Mouse (Mus musculus) heart, embryonic 14.5 days (tissue): ENCODE results near the gene Gm12185. TPM values are rescaled to one million over a fixed set of nuclear protein-coding genes. Genes with fewer than 3 reads are reported as not detected.
"Not testable (repeated sequence)": the region's sequence is repeated elsewhere in the genome, so short reads cannot be mapped to it uniquely, and the experiment has no call there.

Experiments used
- ATAC-seq: fragments of 200-750 bp; cut with Nextera tagmentation; 2 replicates; pipeline ENCODE4 v1.8.0; 2017; ENCODE audit warnings: low read depth, moderate TSS enrichment; ENCODE audit not compliant: insufficient number of reproducible peaks, insufficient read depth, low FRiP score
- H3K27ac ChIP-seq, 2 experiments: fragments of 200-500 bp in 1 of 2; fragments of 300-500 bp in 1 of 2; sonication (generic) in 1 of 2; replicated peaks in 1 of 2; 2 replicates each; pipeline ENCODE4 v1.5.1; 2012 to 2014; ENCODE audit warnings: low read depth in 2 of 2, low read length in 2 of 2, control low read depth in 1 of 2, mild to moderate bottlenecking in 1 of 2, mixed read lengths in 1 of 2; ENCODE audit not compliant: control insufficient read depth in 1 of 2, insufficient read depth in 1 of 2
- H3K27me3 ChIP-seq: fragments of 300-500 bp; sonication (generic); 2 replicates; pipeline ENCODE4 v1.6.1; 2014; ENCODE audit warnings: mild to moderate bottlenecking, low read length, control low read depth; ENCODE audit not compliant: control insufficient read depth, insufficient read depth
- H3K36me3 ChIP-seq: fragments of 300-500 bp; sonication (generic); 2 replicates; pipeline ENCODE4 v1.6.1; 2014; ENCODE audit warnings: mild to moderate bottlenecking, control low read depth, low read length, mixed read lengths; ENCODE audit not compliant: control insufficient read depth, insufficient read depth
- H3K4me1 ChIP-seq, 2 experiments: fragments of 200-500 bp in 1 of 2; fragments of 300-500 bp in 1 of 2; sonication (generic) in 1 of 2; 2 replicates each; pipeline ENCODE4 v1.6.1; 2012 to 2014; ENCODE audit warnings: low read length in 2 of 2, control low read depth in 1 of 2, mixed read lengths in 1 of 2; ENCODE audit not compliant: control insufficient read depth in 2 of 2, insufficient read depth in 2 of 2
- H3K4me2 ChIP-seq: fragments of 300-500 bp; sonication (generic); 2 replicates; pipeline ENCODE4 v1.6.1; 2014; ENCODE audit warnings: mild to moderate bottlenecking, low read length
- H3K4me3 ChIP-seq, 2 experiments: fragments of 200-500 bp in 1 of 2; fragments of 300-500 bp in 1 of 2; sonication (generic) in 1 of 2; 2 replicates each; pipeline ENCODE4 v1.5.1; 2012 to 2014; ENCODE audit warnings: low read length in 2 of 2, mild to moderate bottlenecking in 2 of 2, control low read depth in 1 of 2, low read depth in 1 of 2, moderate library complexity in 1 of 2; ENCODE audit not compliant: control insufficient read depth in 1 of 2, insufficient read depth in 1 of 2
- H3K9ac ChIP-seq: fragments of 300-500 bp; sonication (generic); 2 replicates; pipeline ENCODE4 v1.6.1; 2014; ENCODE audit warnings: mild to moderate bottlenecking, low read length
- H3K9me3 ChIP-seq: fragments of 300-500 bp; sonication (generic); 2 replicates; pipeline ENCODE4 v1.6.1; 2016; ENCODE audit warnings: low read length, control low read depth; ENCODE audit not compliant: control insufficient read depth
- WGBS: fragments of 180-500 bp; shearing (Covaris S2); extraction: QIAGEN DNeasy Blood & Tissue Kit; methylation state at CpG from one replicate; pipeline ENCODE4 v1.1.7; 2014; 5-methylcytosine and 5-hydroxymethylcytosine counted together
- polyA plus RNA-seq: library from polyadenylated mRNA; unstranded; fragments of >200 nt; fragmentation: Nextera tagmentation; extraction: Ambion mirVana; gene quantifications from 2 replicates; pipeline ENCODE4 v1.2.1, GENCODE M21; 2014

The Gm12185 gene
- polyA plus RNA-seq, 1 experiment from 2014 or later: not detected

DNA sequence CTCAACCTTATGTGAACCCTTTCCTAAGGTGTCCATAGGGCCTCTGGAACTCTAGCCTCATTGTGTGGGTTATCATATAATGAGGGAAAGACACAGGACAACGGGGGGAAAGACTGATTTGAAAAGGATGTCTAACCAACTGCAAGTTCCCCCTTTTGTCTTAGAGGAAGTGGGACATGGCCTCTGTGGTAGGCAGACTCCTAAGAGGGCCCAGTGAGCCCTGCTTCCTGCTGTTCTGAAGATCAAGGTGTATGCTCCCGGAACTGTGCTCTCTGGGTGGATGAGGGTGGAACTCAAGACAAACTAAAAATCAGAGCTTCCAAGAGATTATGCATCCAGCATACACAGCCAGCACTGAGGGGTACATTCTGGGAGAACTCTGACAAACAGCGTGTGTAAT, 3.8 kb downstream of the Gm12185 start:
- H3K9me3 ChIP-seq, ATAC-seq, H3K9ac ChIP-seq, H3K27ac ChIP-seq, H3K4me1 ChIP-seq, H3K36me3 ChIP-seq, H3K4me3 ChIP-seq, H3K4me2 ChIP-seq, H3K27me3 ChIP-seq: not testable (repeated sequence)
- WGBS: 76% methylated on average over 2 of the region's 3 CpGs

DNA sequence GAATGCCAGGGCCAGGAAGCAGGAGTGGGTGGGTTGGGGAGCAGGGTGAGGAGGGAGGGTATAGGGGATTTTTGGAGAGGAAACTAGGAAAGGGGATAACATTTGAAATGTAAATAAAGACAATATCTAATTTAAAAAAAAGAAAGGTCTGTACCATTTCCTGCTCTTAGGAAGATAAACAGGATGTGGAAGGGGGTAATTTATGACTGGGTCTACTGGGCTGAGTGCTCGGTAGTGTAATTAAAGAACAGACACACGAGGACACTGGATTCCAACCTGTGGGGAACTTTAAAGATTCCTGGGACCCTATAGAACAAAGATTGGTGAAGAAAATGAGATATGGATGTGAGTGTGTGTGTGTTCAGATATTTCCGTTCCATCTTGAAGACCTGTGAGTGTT, 9.2 kb downstream of the Gm12185 start:
- not testable (repeated sequence) for H3K4me2 ChIP-seq, H3K9ac ChIP-seq, H3K4me1 ChIP-seq, H3K27ac ChIP-seq, H3K9me3 ChIP-seq, ATAC-seq, H3K36me3 ChIP-seq, H3K27me3 ChIP-seq, H3K4me3 ChIP-seq
- WGBS: no CpG with 5 or more reads among the region's 3 CpGs

DNA sequence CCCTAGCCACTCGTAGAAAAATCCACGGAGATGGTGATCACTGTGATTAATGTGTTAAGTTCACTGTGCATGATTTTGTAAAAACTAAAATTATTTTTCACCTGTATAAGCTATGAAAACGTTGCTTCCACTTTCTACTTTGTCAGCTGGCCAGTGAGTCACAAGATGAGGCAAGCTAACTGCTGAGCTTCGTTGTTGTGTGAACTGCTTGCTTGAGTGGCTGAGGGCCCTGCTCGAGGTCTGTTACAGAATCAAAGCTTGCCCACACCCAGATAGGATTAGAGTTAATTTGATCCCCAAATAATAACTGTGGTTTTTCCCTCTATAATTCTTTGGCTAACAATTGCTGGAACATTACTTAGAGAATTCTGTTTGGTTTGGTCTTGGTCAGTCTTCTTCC, 12.0 kb downstream of the Gm12185 start:
- H3K36me3 ChIP-seq, H3K4me2 ChIP-seq: not testable (repeated sequence)
- no CpG with 5 or more reads among the region's 5 CpGs for WGBS

DNA sequence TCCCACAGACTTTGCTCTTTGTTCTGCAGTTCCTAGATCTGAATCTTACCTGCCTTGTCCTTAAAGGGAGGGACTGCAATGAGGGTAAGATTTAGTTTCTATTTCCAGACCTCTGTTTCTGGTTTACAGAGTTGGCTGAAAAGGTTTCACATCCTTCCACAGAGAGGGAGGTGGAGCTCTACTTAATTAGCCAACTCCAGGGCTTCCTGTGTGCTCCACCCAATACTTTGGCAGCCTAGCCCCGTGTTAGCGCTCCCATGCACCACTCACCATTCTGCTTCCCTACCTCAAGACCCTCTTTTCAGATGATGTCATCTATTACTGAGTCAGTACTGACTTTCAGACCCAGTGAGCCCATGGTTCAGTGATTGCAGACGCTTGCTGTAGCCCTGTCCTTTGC, 12.8 kb downstream of the Gm12185 start, which contains the start of gene 9930111J21Rik1:
TSS of gene 9930111J21Rik1 (minus strand) at position 148 of the 400 bp plus-strand sequence.
- H3K27ac ChIP-seq, H3K27me3 ChIP-seq, H3K4me3 ChIP-seq, H3K4me1 ChIP-seq, H3K9me3 ChIP-seq, H3K36me3 ChIP-seq, H3K9ac ChIP-seq, H3K4me2 ChIP-seq, ATAC-seq: not testable (repeated sequence)
- no CpG with 5 or more reads among the region's 3 CpGs for WGBS

More for the DNA sequence above, 12.0 kb downstream of the Gm12185 start:
- not testable (repeated sequence) for H3K27me3 ChIP-seq, H3K4me3 ChIP-seq, H3K9me3 ChIP-seq, H3K4me1 ChIP-seq, H3K9ac ChIP-seq, H3K27ac ChIP-seq, ATAC-seq

DNA sequence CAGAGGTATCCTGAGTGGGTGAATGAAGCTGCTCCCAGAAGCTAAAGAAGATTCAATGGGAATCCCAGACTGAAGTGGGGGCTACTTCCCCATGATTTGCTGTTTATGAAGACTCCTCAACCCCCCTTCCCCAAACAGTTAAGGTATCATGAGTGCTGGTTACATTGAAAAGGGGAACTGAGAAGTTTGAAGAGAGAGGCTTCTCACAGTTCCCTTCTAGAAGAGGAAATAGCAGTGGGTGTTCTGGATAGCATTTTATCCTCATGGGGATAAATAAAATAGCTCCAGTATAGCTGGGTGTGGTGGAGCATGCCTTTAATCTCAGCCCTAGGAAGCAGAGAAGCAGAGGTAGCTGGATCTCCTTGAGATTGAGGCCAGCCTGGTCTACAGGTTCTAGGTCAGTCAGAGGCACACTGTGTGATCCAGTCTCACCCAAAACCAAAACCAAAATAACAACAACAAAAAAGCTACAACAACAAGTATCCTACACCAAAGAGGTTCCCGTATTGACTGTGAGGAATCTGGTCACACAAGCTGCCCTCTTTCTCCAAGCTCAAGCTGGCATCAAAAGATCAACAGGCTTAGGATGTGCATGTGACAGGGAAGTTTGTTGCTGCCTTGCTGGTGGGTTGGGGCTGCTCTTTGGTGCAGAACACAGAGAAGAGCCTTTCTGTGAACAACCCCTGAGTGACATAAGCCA, 13.6 kb downstream of the Gm12185 start, which contains the start of gene Olfr56:
TSS of gene Olfr56 (plus strand) at position 650 of the 700 bp plus-strand sequence.
- not testable (repeated sequence) for H3K36me3 ChIP-seq, H3K4me2 ChIP-seq, ATAC-seq, H3K27me3 ChIP-seq, H3K9ac ChIP-seq, H3K4me3 ChIP-seq, H3K4me1 ChIP-seq, H3K9me3 ChIP-seq, H3K27ac ChIP-seq
- no CpG with 5 or more reads among the region's 1 CpGs for WGBS

DNA sequence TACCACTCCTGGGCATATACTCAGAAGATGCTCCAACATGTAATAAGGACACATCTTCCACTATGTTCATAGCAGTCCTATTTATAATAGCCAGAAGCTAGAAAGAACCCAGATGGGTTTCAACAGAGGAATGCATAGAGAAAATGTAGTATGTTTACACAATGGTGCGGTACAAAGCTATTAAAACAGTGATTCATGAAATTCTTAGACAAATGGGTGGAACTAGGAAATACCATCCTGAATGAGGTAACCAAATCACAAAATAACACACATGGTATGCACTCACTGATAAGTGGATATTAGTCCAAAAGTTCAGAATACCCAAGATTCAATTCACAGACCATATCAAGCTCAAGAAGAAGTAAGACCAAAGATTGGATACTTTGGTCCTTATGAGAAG, 17.3 kb downstream of the Gm12185 start:
- not testable (repeated sequence) for H3K9ac ChIP-seq, ATAC-seq, H3K4me1 ChIP-seq, H3K36me3 ChIP-seq, H3K4me2 ChIP-seq, H3K27me3 ChIP-seq, H3K27ac ChIP-seq, H3K9me3 ChIP-seq, H3K4me3 ChIP-seq
- no CpG with 5 or more reads among the region's 1 CpGs for WGBS

DNA sequence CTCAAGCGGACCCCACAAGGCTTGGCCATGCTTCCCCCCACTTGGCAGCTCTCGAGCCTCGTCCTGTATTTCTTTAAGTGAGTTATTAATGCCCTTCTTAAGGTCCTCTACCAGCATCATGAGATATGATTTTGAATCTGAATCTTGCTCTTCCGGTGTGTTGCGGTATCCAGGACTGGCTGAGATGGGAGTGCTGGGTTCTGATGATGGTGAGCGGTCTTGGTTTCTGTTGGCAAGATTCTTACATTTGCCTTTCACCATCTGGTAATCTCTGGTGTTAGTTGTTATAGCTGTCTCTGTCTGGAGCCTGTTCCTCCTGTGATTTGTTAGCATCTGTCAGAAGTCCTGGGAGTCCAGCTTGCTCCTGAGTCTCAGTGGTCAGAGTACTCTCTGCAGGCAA, 45.9 kb downstream of the Gm12185 start, which contains the start of gene Psme2b:
TSS of gene Psme2b (minus strand) at position 101 of the 400 bp plus-strand sequence.
- H3K4me2 ChIP-seq, H3K4me1 ChIP-seq, H3K27ac ChIP-seq, H3K27me3 ChIP-seq, H3K36me3 ChIP-seq, H3K9me3 ChIP-seq, ATAC-seq, H3K9ac ChIP-seq, H3K4me3 ChIP-seq: not testable (repeated sequence)
- 95% methylated on average over 6 of the region's 6 CpGs for WGBS

DNA sequence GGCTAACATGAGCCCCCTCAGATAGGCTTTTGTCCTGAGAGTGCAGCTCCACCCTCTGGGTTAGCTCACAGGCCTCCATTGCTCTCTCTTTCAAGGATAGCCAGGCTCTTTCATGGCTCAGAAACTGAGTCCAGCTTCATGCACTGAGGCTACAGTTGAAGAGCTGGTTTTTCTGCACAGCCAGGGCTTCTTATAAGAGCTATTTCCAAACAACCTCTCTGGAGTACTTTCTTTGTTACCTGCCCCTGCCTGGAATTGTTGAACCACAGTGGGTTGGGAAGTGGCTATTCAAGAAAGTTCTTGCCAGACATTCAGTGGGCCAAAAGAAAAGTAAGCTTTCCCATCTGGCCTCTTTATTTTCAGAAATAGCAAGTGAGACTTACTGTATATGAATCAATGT, 52.7 kb downstream of the Gm12185 start:
- not testable (repeated sequence) for H3K36me3 ChIP-seq, H3K27me3 ChIP-seq, H3K9ac ChIP-seq, ATAC-seq, H3K4me3 ChIP-seq, H3K9me3 ChIP-seq, H3K4me2 ChIP-seq, H3K4me1 ChIP-seq, H3K27ac ChIP-seq
